In genomic region chr9:117872387-117873081, GRCm38 (mm10) we compare ENCODE assay signal across 8 mouse cellular contexts.
A peak's percentile ranks its signal among the peaks of the same experiment; 100 is the strongest.
DNase-seq lines count a peak whose midpoint lies in the region; ATAC-seq and TF ChIP-seq lines count a peak whose summit lies in the region.

No protein-coding gene starts in this region.

- TF ChIP-seq CTCF in liver, postnatal 0 days (IDR thresholded peaks at IDR 0.05; ENCODE audit: low read depth) = no peak

- H3K27me3 ChIP-seq in intestine, embryonic 15.5 days (replicated peaks) = peaks cover 27% of the 10 kb centered on the region
- H3K27me3 ChIP-seq in liver, postnatal 0 days (ENCODE audit: insufficient read depth, low read length) = peaks cover 42% of the 10 kb centered on the region

- H3K4me3 ChIP-seq in intestine, embryonic 15.5 days (replicated peaks) = peak overlapping the region; percentile 58
- H3K4me3 ChIP-seq in liver, postnatal 0 days (ENCODE audit: low read depth, low read length) = peak overlapping the region; percentile 30

- H3K9me3 ChIP-seq in intestine, embryonic 15.5 days = no peaks in the 10 kb centered on the region
- H3K9me3 ChIP-seq in liver, postnatal 0 days (ENCODE audit: low read length) = no peaks in the 10 kb centered on the region

- no peak for TF ChIP-seq EP300 in liver, postnatal 0 days (IDR thresholded peaks at IDR 0.05; ENCODE audit: low read depth)

- H3K36me3 ChIP-seq in intestine, embryonic 15.5 days = no peaks in the 10 kb centered on the region
- H3K36me3 ChIP-seq in liver, postnatal 0 days (replicated peaks; ENCODE audit: insufficient read depth, low read length) = no peaks in the 10 kb centered on the region

- peak overlapping the region; percentile 50 for H3K9ac ChIP-seq in intestine, embryonic 15.5 days
- H3K9ac ChIP-seq in liver, postnatal 0 days (replicated peaks) = no peak overlapping the region

- WGBS in intestine, embryonic 15.5 days = 0% methylated on average over 66 of the region's 70 CpGs
- WGBS in liver, postnatal 0 days (ENCODE audit: insufficient replicate concordance) = 2% methylated on average over 35 of the region's 70 CpGs

- 0 out of 2 replicates have a peak overlapping the region, but pooled peaks have one; percentile 9 for H3K27ac ChIP-seq in intestine, embryonic 15.5 days
- H3K27ac ChIP-seq in liver, postnatal 0 days (ENCODE audit: low read depth) = no peak overlapping the region

- peaks cover 12% of the 10 kb centered on the region for H3K4me1 ChIP-seq in intestine, embryonic 15.5 days (replicated peaks)
- H3K4me1 ChIP-seq in liver, postnatal 0 days (ENCODE audit: insufficient read depth) = no peaks in the 10 kb centered on the region

- peak overlapping the region; percentile 97 for H3K4me2 ChIP-seq in intestine, embryonic 15.5 days (replicated peaks)
- H3K4me2 ChIP-seq in liver, postnatal 0 days (ENCODE audit: low read depth, low read length) = peak overlapping the region; percentile 56

- ATAC-seq in intestine, embryonic 15.5 days = peak; percentile 82
- no peak for ATAC-seq in liver, postnatal 0 days

- DNase-seq in kidney, postnatal 10 days = peak; percentile 57
- DNase-seq in kidney, adult 8-10 months = no peak
- DNase-seq in cerebellum, adult 9-10 months = peak; percentile 30
- peak; percentile 46 for DNase-seq in forelimb bud, embryonic 11.5 days (ENCODE audit: low read depth, low spot score)
- DNase-seq in liver, postnatal 0 days = peak; percentile 20
- peak; percentile 64 for DNase-seq in retina, embryonic 14.5 days (ENCODE audit: low spot score)
- no peak for DNase-seq in thymus, postnatal 10 days (ENCODE audit: low spot score in 2 of 2)

Comparison
In these comparisons a context has a peak if more than half of its experiments do, and no peak if none do; other contexts are left out.
1. DNase-seq: peak in kidney, postnatal 10 days (single experiment), cerebellum, adult 9-10 months (single experiment), forelimb bud, embryonic 11.5 days (single experiment), liver, postnatal 0 days (single experiment) and retina, embryonic 14.5 days (single experiment); none in kidney, adult 8-10 months (0 of 2) and thymus, postnatal 10 days (0 of 2).